Mouse (Mus musculus) liver, embryonic 14.5 days (tissue): ENCODE measurements around the gene Ccdc194.

Experiments used
- CTCF ChIP-seq: IDR thresholded peaks from 2 replicates; pipeline ENCODE4 v1.5.1; 2016; ENCODE audit warnings: antibody characterized with exemption, low read depth, control low read depth
- EP300 ChIP-seq: IDR thresholded peaks from 2 replicates; pipeline ENCODE4 v1.6.1; 2016; ENCODE audit warnings: antibody characterized with exemption, low read depth

- TF ChIP-seq CTCF (no peak), EP300 (no peak)
Measured at GRCm38 (mm10) chr8:71568941-71569340, 43.4 kb upstream of the Ccdc194 start.
